ENCODE assay signal across 8 mouse cellular contexts in the genomic region with DNA sequence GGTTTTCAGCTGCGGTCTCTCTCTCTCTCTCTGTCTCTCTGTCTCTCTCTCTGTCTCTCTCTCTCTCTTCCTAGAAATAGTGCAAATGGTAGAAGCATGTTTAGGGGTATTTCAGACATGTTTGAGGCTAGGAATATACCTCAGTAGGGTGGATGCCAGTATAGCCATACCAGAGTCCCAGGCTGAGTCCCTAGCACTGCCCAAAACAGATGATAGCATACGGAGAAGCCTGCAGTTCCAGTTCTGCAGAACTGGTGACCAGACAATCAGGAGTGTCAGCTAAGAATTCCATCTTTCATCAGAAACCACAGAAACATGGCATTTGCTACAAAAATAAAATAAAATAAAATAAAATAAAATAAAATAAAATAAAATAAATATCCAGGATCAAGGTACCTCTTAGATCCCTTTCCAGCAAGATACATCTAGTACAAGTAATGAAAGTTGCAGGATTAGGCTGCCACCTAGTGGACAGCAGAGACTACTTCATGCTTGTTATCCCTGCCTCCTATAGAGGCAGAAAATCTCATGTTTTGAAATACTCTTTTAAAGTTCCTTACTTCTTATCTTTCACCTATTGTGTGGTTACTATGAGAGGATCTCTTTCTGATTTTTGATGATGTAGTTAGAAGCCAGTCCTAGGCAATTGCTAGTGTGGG. TPM values are rescaled to one million over a fixed set of nuclear protein-coding genes. Genes with fewer than 3 reads are reported as not detected.
A peak's percentile ranks its signal among the peaks of the same experiment; 100 is the strongest.
DNase-seq lines count a peak whose midpoint lies in the region; ATAC-seq lines count a peak whose summit lies in the region.

No protein-coding gene starts in this region.

- DNase-seq in liver = peak; percentile 51
- DNase-seq in adrenal gland, adult 2 months = peak; percentile 47
- peak; percentile 77 for DNase-seq in embryo, embryonic 11 days
- peak; percentile 74 for DNase-seq in hindbrain, embryonic 11.5 days (ENCODE audit: low spot score)
- DNase-seq in layer of hippocampus, adult 9-10 months (ENCODE audit: low spot score) = peak; percentile 41
- peak; percentile 88 for DNase-seq in splenic B cell, adult 2 months (ENCODE audit: low read depth, low spot score)

- WGBS in liver, embryonic 12.5 days (ENCODE audit: insufficient replicate concordance) = 91% methylated on average over 2 of the region's 2 CpGs
- 90% methylated on average over 2 of the region's 2 CpGs for WGBS in hindbrain, embryonic 11.5 days

- no peak overlapping the region for H3K4me3 ChIP-seq in liver, embryonic 12.5 days
- no peak overlapping the region for H3K4me3 ChIP-seq in hindbrain, embryonic 11.5 days (ENCODE audit: low read depth, low read length)

- H3K9me3 ChIP-seq in liver, embryonic 12.5 days (replicated peaks) = no peaks in the 10 kb centered on the region
- no peaks in the 10 kb centered on the region for H3K9me3 ChIP-seq in hindbrain, embryonic 11.5 days (ENCODE audit: control insufficient read depth, low read length)

- no peak overlapping the region for H3K9ac ChIP-seq in liver, embryonic 12.5 days
- H3K9ac ChIP-seq in hindbrain, embryonic 11.5 days (ENCODE audit: low read depth, low read length) = no peak overlapping the region

- H3K27me3 ChIP-seq in liver, embryonic 12.5 days (replicated peaks) = no peaks in the 10 kb centered on the region
- no peaks in the 10 kb centered on the region for H3K27me3 ChIP-seq in hindbrain, embryonic 11.5 days (ENCODE audit: control insufficient read depth, insufficient read depth, low read length)
- no peaks in the 10 kb centered on the region for H3K27me3 ChIP-seq in splenic B cell, adult 2 months (ENCODE audit: control insufficient read depth, insufficient read depth, low read length, poor library complexity, severe bottlenecking)

- H3K36me3 ChIP-seq in liver, embryonic 12.5 days = peaks cover 52% of the 10 kb centered on the region
- H3K36me3 ChIP-seq in hindbrain, embryonic 11.5 days (ENCODE audit: control insufficient read depth, insufficient read depth, low read length) = no peaks in the 10 kb centered on the region
- peaks cover 14% of the 10 kb centered on the region for H3K36me3 ChIP-seq in splenic B cell, adult 2 months (ENCODE audit: control insufficient read depth, insufficient read depth, low read length, poor library complexity, severe bottlenecking)

- H3K4me1 ChIP-seq in liver, embryonic 12.5 days = no peaks in the 10 kb centered on the region
- H3K4me1 ChIP-seq in hindbrain, embryonic 11.5 days (replicated peaks; ENCODE audit: control insufficient read depth, insufficient read depth, low read length) = no peaks in the 10 kb centered on the region

- H3K4me2 ChIP-seq in liver, embryonic 12.5 days = no peak overlapping the region
- no peak overlapping the region for H3K4me2 ChIP-seq in hindbrain, embryonic 11.5 days (replicated peaks; ENCODE audit: low read depth, low read length)

- no peak overlapping the region for H3K27ac ChIP-seq in liver, embryonic 12.5 days
- no peak overlapping the region for H3K27ac ChIP-seq in hindbrain, embryonic 11.5 days (ENCODE audit: low read depth, low read length)

- no peak for ATAC-seq in liver, embryonic 12.5 days
- ATAC-seq in hindbrain, embryonic 11.5 days (ENCODE audit: low FRiP score) = peak; percentile 81; the same call in 1 of the 2 replicates
- peak; percentile 81 for ATAC-seq in megakaryocyte-erythroid progenitor cell, adult 5-6 weeks (replicated peaks; ENCODE audit: low FRiP score, low TSS enrichment, poor library complexity, severe bottlenecking)

RNA-seq across cellular contexts. Expression of a gene that starts 33.1 kb away (rescaled TPM):
- polyA plus RNA-seq in liver, embryonic 12.5 days (2016; fragmentation: Nextera tagmentation; extraction: Ambion mirVana) = 0.16 TPM in 1 of 2 replicates, not detected in the other
- total RNA-seq in adrenal gland, adult 2 months (2021) = 1 to 10 TPM; 2.1 to 2.4 TPM
- not detected in 2 replicates for polyA plus RNA-seq in adrenal gland, adult 2 months (2012; rRNA removed)
- polyA plus RNA-seq in hindbrain, embryonic 11.5 days (2014; fragmentation: Nextera tagmentation; extraction: Ambion mirVana) = not detected in 2 replicates
- 1.4 TPM in 1 of 2 replicates, not detected in the other for total RNA-seq in megakaryocyte-erythroid progenitor cell, adult 5-6 weeks (2014; fragmentation: Nextera tagmentation)
- total RNA-seq in megakaryocyte-erythroid progenitor cell, adult 5-6 weeks (2017) = not detected in 2 replicates

RNA-seq across cellular contexts. Expression of a gene that starts 47.4 kb away (rescaled TPM):
- 7.3 and 8.2 TPM in 2 replicates for polyA plus RNA-seq in liver, embryonic 12.5 days (2016; fragmentation: Nextera tagmentation; extraction: Ambion mirVana)
- total RNA-seq in adrenal gland, adult 2 months (2021) = 10 to 100 TPM; 31.1 to 36.3 TPM
- 4.6 and 4.7 TPM in 2 replicates for polyA plus RNA-seq in adrenal gland, adult 2 months (2012; rRNA removed)
- 9.7 and 11.1 TPM in 2 replicates for polyA plus RNA-seq in hindbrain, embryonic 11.5 days (2014; fragmentation: Nextera tagmentation; extraction: Ambion mirVana)
- total RNA-seq in megakaryocyte-erythroid progenitor cell, adult 5-6 weeks (2014; fragmentation: Nextera tagmentation) = 37.1 and 44.4 TPM in 2 replicates
- 39.3 and 45.2 TPM in 2 replicates for total RNA-seq in megakaryocyte-erythroid progenitor cell, adult 5-6 weeks (2017)

RNA-seq across cellular contexts. Expression of a gene that starts 47.4 kb away (rescaled TPM):
- polyA plus RNA-seq in liver, embryonic 12.5 days (2016; fragmentation: Nextera tagmentation; extraction: Ambion mirVana) = 0.64 and 0.86 TPM in 2 replicates
- total RNA-seq in adrenal gland, adult 2 months (2021) = 10 to 100 TPM; 10.2 to 23.5 TPM
- polyA plus RNA-seq in adrenal gland, adult 2 months (2012; rRNA removed) = 18.1 and 39.3 TPM in 2 replicates
- 0.59 and 1.0 TPM in 2 replicates for polyA plus RNA-seq in hindbrain, embryonic 11.5 days (2014; fragmentation: Nextera tagmentation; extraction: Ambion mirVana)
- not detected in 2 replicates for total RNA-seq in megakaryocyte-erythroid progenitor cell, adult 5-6 weeks (2014; fragmentation: Nextera tagmentation)
- 0.76 and 0.80 TPM in 2 replicates for total RNA-seq in megakaryocyte-erythroid progenitor cell, adult 5-6 weeks (2017)
